Mouse (Mus musculus) mammary gland, adult 2 months (tissue): ENCODE data around the gene Vsx1. TPM values are rescaled to one million over a fixed set of nuclear protein-coding genes. Genes with fewer than 3 reads are reported as not detected.

Experiments used
- polyA plus RNA-seq: library from polyadenylated mRNA; depleted of rRNA; stranded (reverse); fragments of >200 nt; gene quantifications from 2 replicates; pipeline ENCODE4 v1.2.3, GENCODE M21; 2012; ENCODE audit warnings: low replicate concordance; rRNA removed

Vsx1 gene
- not detected in 2 replicates for polyA plus RNA-seq

GRCm38 (mm10) chr2:150689223-150689800, at the start of gene Vsx1:
TSS of gene Vsx1 (minus strand) at chr2:150689360.

GRCm38 (mm10) chr2:150667820-150668766, 21.1 kb downstream of the Vsx1 start, which contains the start of gene Acss1:
TSS of gene Acss1 (minus strand) at chr2:150668500.

Other genes with a start within 250 kb of the Vsx1 start
- gene Zfp442, start 237.9 kb downstream of the Vsx1 start, polyA plus RNA-seq: 0.04 and 0.34 TPM in 2 replicates
- gene Zfp345, start 204.3 kb downstream of the Vsx1 start, polyA plus RNA-seq: not detected in 2 replicates
- gene Cst7, start 118.9 kb downstream of the Vsx1 start, polyA plus RNA-seq: 12.9 and 17.0 TPM in 2 replicates
- gene Apmap, start 80.8 kb downstream of the Vsx1 start, polyA plus RNA-seq: 77.5 and 94.2 TPM in 2 replicates
- 67.1 and 85.9 TPM in 2 replicates for gene Acss1, start 20.9 kb downstream of the Vsx1 start, polyA plus RNA-seq
- 46.0 and 55.1 TPM in 2 replicates for gene Entpd6, start 59.7 kb upstream of the Vsx1 start, polyA plus RNA-seq
- gene Pygb, start 97.4 kb upstream of the Vsx1 start, polyA plus RNA-seq: 78.6 and 88.9 TPM in 2 replicates
- 67.3 and 90.2 TPM in 2 replicates for gene Abhd12, start 215.4 kb upstream of the Vsx1 start, polyA plus RNA-seq
- 0.97 and 1.3 TPM in 2 replicates for gene Gins1, start 216.0 kb upstream of the Vsx1 start, polyA plus RNA-seq